Mouse (Mus musculus) heart, embryonic 15.5 days (tissue): ENCODE measurements at regions not wholly inside any gene's neighbourhood (a gene's known extent, or its start where the extent isn't known, plus 50 kb on each side); places are given as distances from the start of the nearest gene placed in this dataset.

Source experiments
- ATAC-seq: fragments of 200-750 bp; cut with Nextera tagmentation; replicated peaks from 2 replicates; pipeline ENCODE4 v1.8.0; 2017; ENCODE audit warnings: low read depth, moderate TSS enrichment; ENCODE audit not compliant: insufficient number of reproducible peaks, insufficient read depth, low FRiP score
- H3K27ac ChIP-seq: fragments of 300-500 bp; sonication (generic); 2 replicates; pipeline ENCODE4 v1.5.1; 2015; ENCODE audit warnings: mild to moderate bottlenecking, inconsistent platforms
- H3K27me3 ChIP-seq: fragments of 300-500 bp; sonication (generic); 2 replicates; pipeline ENCODE4 v1.6.1; 2015; ENCODE audit warnings: inconsistent platforms
- H3K36me3 ChIP-seq: fragments of 300-500 bp; sonication (generic); 2 replicates; pipeline ENCODE4 v1.6.1; 2015; ENCODE audit warnings: mild to moderate bottlenecking, inconsistent platforms
- H3K4me1 ChIP-seq: fragments of 300-500 bp; sonication (generic); replicated peaks from 2 replicates; pipeline ENCODE4 v1.6.1; 2015; ENCODE audit warnings: inconsistent platforms
- H3K4me2 ChIP-seq: fragments of 300-500 bp; sonication (generic); 2 replicates; pipeline ENCODE4 v1.6.1; 2015; ENCODE audit warnings: inconsistent platforms, mild to moderate bottlenecking, moderate library complexity
- H3K4me3 ChIP-seq: fragments of 300-500 bp; sonication (generic); 2 replicates; pipeline ENCODE4 v1.5.1; 2015; ENCODE audit warnings: mild to moderate bottlenecking, inconsistent platforms
- H3K9ac ChIP-seq: fragments of 300-500 bp; sonication (generic); 2 replicates; pipeline ENCODE4 v1.6.1; 2015; ENCODE audit warnings: mild to moderate bottlenecking, inconsistent platforms
- H3K9me3 ChIP-seq: fragments of 300-500 bp; sonication (generic); replicated peaks from 2 replicates; pipeline ENCODE4 v1.6.1; 2016; ENCODE audit warnings: inconsistent platforms
- WGBS: fragments of 180-500 bp; shearing (Covaris S2); methylation state at CpG from one replicate; pipeline ENCODE4 v1.1.7; 2015; ENCODE audit warnings: mixed read lengths; 5-methylcytosine and 5-hydroxymethylcytosine counted together

GRCm38 (mm10) chr6:101054880-101055279, 221.5 kb downstream of the Ppp4r2 start:
- H3K4me1 ChIP-seq = no peaks in the 10 kb centered on the region
- 0 out of 2 replicates have a peak, but pooled peaks cover 6% of the 10 kb centered on the region for H3K27me3 ChIP-seq
- ATAC-seq = no peak
- no peak overlapping the region for H3K4me2 ChIP-seq
- no peak overlapping the region for H3K9ac ChIP-seq
- no peak overlapping the region for H3K27ac ChIP-seq
- no peak overlapping the region for H3K4me3 ChIP-seq
- WGBS = 47% methylated on average over 7 of the region's 7 CpGs
- H3K36me3 ChIP-seq = no peaks in the 10 kb centered on the region
- no peaks in the 10 kb centered on the region for H3K9me3 ChIP-seq

GRCm38 (mm10) chr6:101056318-101056717, 222.9 kb downstream of the Ppp4r2 start:
- no peak overlapping the region for H3K27ac ChIP-seq
- H3K4me3 ChIP-seq = no peak overlapping the region
- no peak overlapping the region for H3K4me2 ChIP-seq
- H3K36me3 ChIP-seq = no peaks in the 10 kb centered on the region
- no peaks in the 10 kb centered on the region for H3K9me3 ChIP-seq
- 0 out of 2 replicates have a peak, but pooled peaks cover 6% of the 10 kb centered on the region for H3K27me3 ChIP-seq
- no peak for ATAC-seq
- 92% methylated on average over 13 of the region's 13 CpGs for WGBS
- H3K4me1 ChIP-seq = no peaks in the 10 kb centered on the region
- H3K9ac ChIP-seq = no peak overlapping the region

GRCm38 (mm10) chr6:101059058-101059457, 225.6 kb downstream of the Ppp4r2 start:
- Histone ChIP-seq H3K27ac (no peak overlapping the region), H3K9ac (no peak overlapping the region), H3K4me3 (no peak overlapping the region), H3K4me1 (no peaks in the 10 kb centered on the region), H3K9me3 (no peaks in the 10 kb centered on the region), H3K4me2 (no peak overlapping the region), H3K27me3 (0 out of 2 replicates have a peak, but pooled peaks cover 6% of the 10 kb centered on the region), H3K36me3 (no peaks in the 10 kb centered on the region)
- ATAC-seq = no peak
- WGBS = 81% methylated on average over 8 of the region's 8 CpGs

- no peaks in the 10 kb centered on the region for H3K9me3 ChIP-seq
- WGBS = 86% methylated on average over 14 of the region's 14 CpGs
- no peak overlapping the region for H3K9ac ChIP-seq
- no peak overlapping the region for H3K4me2 ChIP-seq
- no peaks in the 10 kb centered on the region for H3K36me3 ChIP-seq
- ATAC-seq = no peak
- 0 out of 2 replicates have a peak, but pooled peaks cover 3% of the 10 kb centered on the region for H3K27me3 ChIP-seq
- H3K4me3 ChIP-seq = no peak overlapping the region
- no peak overlapping the region for H3K27ac ChIP-seq
- H3K4me1 ChIP-seq = no peaks in the 10 kb centered on the region
These were observed 228.8 kb downstream of the Ppp4r2 start for GRCm38 (mm10) chr6:101062186-101062585.

GRCm38 (mm10) chr6:101075753-101076516, 242.5 kb downstream of the Ppp4r2 start:
- Histone ChIP-seq H3K36me3 (no peaks in the 10 kb centered on the region), H3K4me3 (no peak overlapping the region), H3K27me3 (no peaks in the 10 kb centered on the region), H3K4me1 (no peaks in the 10 kb centered on the region), H3K4me2 (no peak overlapping the region), H3K9me3 (no peaks in the 10 kb centered on the region), H3K9ac (no peak overlapping the region), H3K27ac (no peak overlapping the region)
- WGBS = 80% methylated on average over 8 of the region's 8 CpGs
- ATAC-seq = no peak

GRCm38 (mm10) chr6:101078294-101078693, 244.9 kb downstream of the Ppp4r2 start:
- H3K9me3 ChIP-seq = no peaks in the 10 kb centered on the region
- no peak overlapping the region for H3K4me2 ChIP-seq
- H3K9ac ChIP-seq = no peak overlapping the region
- no peak for ATAC-seq
- WGBS = 80% methylated on average over 5 of the region's 5 CpGs
- no peak overlapping the region for H3K27ac ChIP-seq
- H3K4me1 ChIP-seq = no peaks in the 10 kb centered on the region
- no peak overlapping the region for H3K4me3 ChIP-seq
- no peaks in the 10 kb centered on the region for H3K27me3 ChIP-seq
- H3K36me3 ChIP-seq = no peaks in the 10 kb centered on the region

GRCm38 (mm10) chr6:101083676-101084075, 250.3 kb downstream of the Ppp4r2 start:
- Histone ChIP-seq H3K9ac (no peak overlapping the region), H3K27ac (no peak overlapping the region), H3K4me2 (no peak overlapping the region), H3K9me3 (no peaks in the 10 kb centered on the region), H3K27me3 (no peaks in the 10 kb centered on the region), H3K4me1 (no peaks in the 10 kb centered on the region), H3K36me3 (no peaks in the 10 kb centered on the region), H3K4me3 (no peak overlapping the region)
- WGBS = 57% methylated on average over 7 of the region's 7 CpGs
- ATAC-seq = no peak

GRCm38 (mm10) chr6:101092179-101092578, 258.8 kb downstream of the Ppp4r2 start:
- no peaks in the 10 kb centered on the region for H3K36me3 ChIP-seq
- 18% methylated on average over 10 of the region's 10 CpGs for WGBS
- no peak for ATAC-seq

More at GRCm38 (mm10) chr6:101092179-101092578, 258.8 kb downstream of the Ppp4r2 start:
- no peak overlapping the region for H3K4me2 ChIP-seq
- H3K27ac ChIP-seq = no peak overlapping the region
- H3K27me3 ChIP-seq = no peaks in the 10 kb centered on the region
- H3K9ac ChIP-seq = no peak overlapping the region
- H3K4me3 ChIP-seq = no peak overlapping the region
- H3K9me3 ChIP-seq = no peaks in the 10 kb centered on the region
- H3K4me1 ChIP-seq = no peaks in the 10 kb centered on the region
